1 mouse cellular context compared by ENCODE assay signal in the genomic region with DNA sequence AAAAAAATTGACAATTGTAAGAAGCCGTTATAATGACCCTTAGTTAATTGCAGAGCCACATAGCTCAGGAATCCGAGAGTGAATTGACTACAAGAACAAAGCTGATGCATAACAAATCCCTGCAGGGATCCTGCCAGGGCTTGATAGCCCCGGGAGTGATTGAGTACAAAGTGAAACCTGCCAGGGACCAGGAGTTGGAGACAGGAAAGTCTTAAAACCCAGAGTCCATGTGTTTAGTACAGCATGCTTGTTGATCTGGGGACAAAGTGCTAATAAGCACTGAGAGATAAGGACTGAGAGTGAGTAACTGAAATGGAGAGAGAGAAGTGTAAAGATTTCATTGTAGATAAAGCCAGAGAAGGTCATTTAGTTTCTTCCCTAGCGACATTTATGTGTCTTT.
TF ChIP-seq lines count a peak whose summit lies in the region.

No protein-coding gene starts in this region.

TF ChIP-seq in myocyte, 11 proteins besides CTCF, POLR2A, EP300 and RAD21 (continued from another document):
- TF ChIP-seq TCF3 (IDR thresholded peaks at IDR 0.05; ENCODE audit: insufficient read length, low read depth) (no peak), REST (IDR thresholded peaks at IDR 0.05; ENCODE audit: insufficient read depth, insufficient read length) (no peak), SRF (IDR thresholded peaks at IDR 0.05; ENCODE audit: control insufficient read depth, insufficient read length, low read depth) (no peak), MYOD1 (IDR thresholded peaks at IDR 0.05; ENCODE audit: control insufficient read depth in 1 of 3, insufficient read length in 2 of 3, low read depth in 2 of 3) (no peak)
